Mouse (Mus musculus): ENCODE data around the gene Gtf2h1. TPM values are rescaled to one million over a fixed set of nuclear protein-coding genes. Genes with fewer than 3 reads are reported as not detected.
"Not testable (repeated sequence)": the region's sequence is repeated elsewhere in the genome, so short reads cannot be mapped to it uniquely, and the experiment has no call there.

Gtf2h1 gene
- polyA plus RNA-seq, 1 experiment: 32.7 TPM

DNA sequence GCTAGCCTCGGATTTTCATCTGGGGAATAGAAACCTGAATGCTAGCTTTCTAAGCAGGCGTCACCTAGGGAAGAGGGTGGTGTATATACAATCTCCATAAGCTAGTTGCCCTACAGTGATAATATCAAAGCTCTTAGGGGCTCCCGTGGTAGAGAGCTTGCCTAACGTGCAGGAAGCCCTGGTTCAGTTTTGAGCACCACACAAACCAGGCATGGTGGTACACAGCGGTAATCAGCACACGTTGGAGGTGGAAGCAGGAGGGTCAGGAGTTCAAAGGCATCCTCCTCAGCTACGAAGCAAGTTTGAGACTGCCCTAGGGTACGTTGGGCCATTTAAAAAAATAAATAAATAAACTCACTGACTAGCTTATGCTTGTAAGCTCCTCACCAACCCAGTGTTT lies 35.8 kb downstream of the Gtf2h1 start:
- Histone ChIP-seq H3K4me1 (ENCODE audit: control insufficient read depth, insufficient read depth, low read length) (peaks cover 6% of the 10 kb centered on the region), H3K4me3 (ENCODE audit: control insufficient read depth, low read depth, low read length) (no peak overlapping the region), H3K27ac (ENCODE audit: control insufficient read depth, insufficient read depth, low read depth, low read length) (no peak overlapping the region), H3K27me3 (ENCODE audit: control insufficient read depth, insufficient read depth, low read length) (no peaks in the 10 kb centered on the region), H3K36me3 (ENCODE audit: control insufficient read depth, insufficient read depth, low read length) (no peaks in the 10 kb centered on the region)
- TF ChIP-seq POLR2A (IDR thresholded peaks at IDR 0.05; ENCODE audit: control insufficient read depth, low read depth, low read length) (no peak), CTCF (IDR thresholded peaks at IDR 0.05; ENCODE audit: control insufficient read depth, insufficient read depth, insufficient replicate concordance, low read depth, low read length) (no peak)

DNA sequence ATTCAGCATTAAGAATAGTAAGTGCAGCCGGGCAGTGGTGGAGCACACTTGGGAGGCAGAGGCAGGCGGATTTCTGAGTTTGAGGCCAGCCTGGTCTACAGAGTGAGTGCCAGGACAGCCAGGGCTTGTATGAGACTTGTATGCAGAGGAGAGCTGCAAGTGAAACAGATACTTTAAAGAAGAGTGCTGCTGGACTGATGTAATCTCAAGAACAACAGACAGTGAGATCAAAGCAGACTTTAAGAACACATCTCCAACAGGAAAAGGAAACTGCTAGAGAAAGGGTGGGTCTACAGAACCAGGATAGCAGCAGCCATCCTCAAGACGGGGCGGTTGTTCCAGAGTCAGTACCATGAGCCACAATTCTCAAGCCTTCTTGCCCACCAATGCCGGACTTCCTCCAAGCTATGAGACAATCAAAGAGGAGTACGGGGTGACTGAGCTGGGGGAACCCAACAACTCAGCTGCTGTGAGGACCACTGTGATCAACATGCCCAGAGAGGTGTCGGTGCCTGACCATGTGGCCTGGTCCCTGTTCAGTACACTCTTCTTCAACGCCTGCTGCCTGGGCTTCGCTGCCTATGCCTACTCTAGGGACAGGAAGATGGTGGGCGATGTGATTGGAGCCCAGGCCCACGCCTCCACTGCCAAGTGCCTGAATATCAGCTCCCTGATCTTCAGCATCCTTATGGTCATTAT lies 36.4 kb downstream of the Gtf2h1 start:
- not testable (repeated sequence) for H3K27me3 ChIP-seq (ENCODE audit: control insufficient read depth, insufficient read depth, low read length); H3K36me3 ChIP-seq (ENCODE audit: control insufficient read depth, insufficient read depth, low read length); H3K4me3 ChIP-seq (ENCODE audit: control insufficient read depth, low read depth, low read length); H3K4me1 ChIP-seq (ENCODE audit: control insufficient read depth, insufficient read depth, low read length); H3K27ac ChIP-seq (ENCODE audit: control insufficient read depth, insufficient read depth, low read depth, low read length)

DNA sequence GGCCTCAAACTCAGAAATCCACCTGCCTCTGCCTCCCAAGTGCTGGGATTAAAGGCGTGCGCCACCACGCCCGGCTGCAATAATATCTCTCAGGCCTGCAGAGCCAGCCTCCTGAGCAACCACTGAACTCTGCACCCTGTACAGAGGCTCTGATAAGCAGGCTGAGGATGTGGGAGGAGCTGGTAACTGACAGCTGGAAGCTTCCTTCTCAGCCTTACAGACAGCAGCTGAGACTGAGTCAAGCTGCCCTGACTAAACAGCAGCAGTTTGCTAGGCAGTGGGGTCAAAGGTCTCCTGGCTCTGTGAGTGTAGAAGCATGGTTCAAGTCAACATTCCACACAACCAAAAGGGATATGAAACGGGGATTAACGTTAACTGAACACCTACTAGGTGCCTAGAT lies 37.4 kb downstream of the Gtf2h1 start:
- peaks cover 8% of the 10 kb centered on the region for H3K4me1 ChIP-seq (ENCODE audit: control insufficient read depth, insufficient read depth, low read length)
- TF ChIP-seq POLR2A (IDR thresholded peaks at IDR 0.05; ENCODE audit: control insufficient read depth, low read depth, low read length) (no peak), CTCF (IDR thresholded peaks at IDR 0.05; ENCODE audit: control insufficient read depth, insufficient read depth, insufficient replicate concordance, low read depth, low read length) (no peak)
- no peak overlapping the region for H3K27ac ChIP-seq (ENCODE audit: control insufficient read depth, insufficient read depth, low read depth, low read length)
- no peaks in the 10 kb centered on the region for H3K36me3 ChIP-seq (ENCODE audit: control insufficient read depth, insufficient read depth, low read length)
- H3K27me3 ChIP-seq (ENCODE audit: control insufficient read depth, insufficient read depth, low read length): no peaks in the 10 kb centered on the region
- H3K4me3 ChIP-seq (ENCODE audit: control insufficient read depth, low read depth, low read length): no peak overlapping the region

DNA sequence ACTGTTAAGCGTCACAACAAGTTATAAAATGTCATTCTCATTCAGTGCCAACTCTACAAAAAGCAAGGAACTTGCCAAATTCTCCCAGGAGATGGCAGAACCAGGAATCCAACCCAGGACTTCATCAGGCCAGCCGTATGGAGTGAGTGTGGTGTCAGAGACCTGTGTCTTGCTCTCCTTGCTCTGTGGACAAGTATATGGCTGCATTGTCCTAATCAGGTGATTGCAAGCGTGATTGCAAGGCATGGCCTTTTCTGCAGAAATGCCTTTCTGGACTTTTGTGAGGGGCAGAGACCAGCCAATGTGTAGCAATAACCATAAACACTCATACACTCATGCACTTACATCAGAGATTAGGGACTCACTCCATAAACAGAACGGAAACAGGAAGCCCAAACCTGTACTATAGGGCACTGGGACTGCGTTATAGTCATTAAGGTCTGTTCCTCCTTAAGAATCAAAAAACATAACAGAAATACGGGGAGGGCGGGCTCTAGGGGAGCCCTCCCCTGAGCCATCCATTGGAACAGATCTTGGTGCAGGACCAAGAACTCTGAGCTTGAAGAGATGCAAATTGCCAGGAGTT lies 37.9 kb downstream of the Gtf2h1 start:
- Histone ChIP-seq H3K4me1 (ENCODE audit: control insufficient read depth, insufficient read depth, low read length) (peaks cover 9% of the 10 kb centered on the region), H3K4me3 (ENCODE audit: control insufficient read depth, low read depth, low read length) (no peak overlapping the region), H3K36me3 (ENCODE audit: control insufficient read depth, insufficient read depth, low read length) (no peaks in the 10 kb centered on the region), H3K27ac (ENCODE audit: control insufficient read depth, insufficient read depth, low read depth, low read length) (no peak overlapping the region), H3K27me3 (ENCODE audit: control insufficient read depth, insufficient read depth, low read length) (no peaks in the 10 kb centered on the region)
- TF ChIP-seq CTCF (IDR thresholded peaks at IDR 0.05; ENCODE audit: control insufficient read depth, insufficient read depth, insufficient replicate concordance, low read depth, low read length) (no peak), POLR2A (IDR thresholded peaks at IDR 0.05; ENCODE audit: control insufficient read depth, low read depth, low read length) (no peak)

DNA sequence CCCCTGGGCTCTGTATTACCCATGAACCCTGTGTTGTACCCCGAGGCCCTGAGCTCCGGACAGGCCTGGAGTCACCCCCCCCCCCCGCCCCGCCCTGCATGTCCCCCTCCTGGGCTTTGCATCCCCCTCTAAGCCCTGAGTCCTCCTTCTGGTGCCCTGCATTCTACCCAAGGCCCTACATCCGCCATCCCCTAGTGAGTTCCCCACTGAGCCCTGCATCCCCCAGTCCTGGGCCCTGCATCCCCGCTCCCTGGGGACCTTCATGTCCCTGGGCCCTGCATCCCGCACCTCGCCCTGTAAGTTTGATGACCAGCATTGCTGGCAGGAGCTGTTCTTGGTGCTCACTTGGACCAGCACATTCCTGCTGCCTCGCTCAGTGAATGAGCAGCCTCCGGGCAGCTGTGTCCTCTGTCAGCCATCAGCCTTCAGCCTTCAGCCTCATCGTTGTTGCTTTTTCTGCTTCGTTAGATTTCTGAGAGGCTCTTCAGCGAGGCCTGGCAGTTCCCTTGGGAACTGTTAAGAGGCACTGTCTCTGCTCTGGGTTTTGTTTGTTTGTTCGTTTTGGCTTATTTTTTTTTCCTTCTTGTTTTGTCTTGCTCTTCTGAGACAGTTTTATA lies 39.2 kb downstream of the Gtf2h1 start:
- no peak overlapping the region for H3K27ac ChIP-seq (ENCODE audit: control insufficient read depth, insufficient read depth, low read depth, low read length)
- no peaks in the 10 kb centered on the region for H3K36me3 ChIP-seq (ENCODE audit: control insufficient read depth, insufficient read depth, low read length)
- H3K27me3 ChIP-seq (ENCODE audit: control insufficient read depth, insufficient read depth, low read length): no peaks in the 10 kb centered on the region
- H3K4me1 ChIP-seq (ENCODE audit: control insufficient read depth, insufficient read depth, low read length): peaks cover 14% of the 10 kb centered on the region
- TF ChIP-seq POLR2A (IDR thresholded peaks at IDR 0.05; ENCODE audit: control insufficient read depth, low read depth, low read length): no peak
- TF ChIP-seq CTCF (IDR thresholded peaks at IDR 0.05; ENCODE audit: control insufficient read depth, insufficient read depth, insufficient replicate concordance, low read depth, low read length): no peak
- H3K4me3 ChIP-seq (ENCODE audit: control insufficient read depth, low read depth, low read length): no peak overlapping the region

DNA sequence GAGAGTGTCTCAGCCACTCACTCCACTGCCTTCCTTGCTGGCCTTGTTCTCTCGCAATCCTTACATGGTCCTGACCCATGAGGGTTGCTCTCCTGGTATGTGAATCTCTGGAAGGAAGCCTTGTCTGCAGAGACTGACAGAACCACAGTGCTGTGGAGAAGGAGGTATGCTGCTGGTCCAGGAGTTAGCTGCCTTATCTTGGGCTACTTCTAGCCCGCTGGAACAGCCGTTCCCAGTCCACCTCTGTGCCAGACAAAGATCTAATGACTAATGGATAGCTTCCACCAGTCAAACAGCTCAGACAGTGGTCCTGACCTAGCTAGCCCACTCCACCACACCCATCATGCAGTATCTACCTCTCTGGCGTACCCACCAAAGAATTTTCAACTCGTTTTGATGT lies 40.5 kb downstream of the Gtf2h1 start:
- Histone ChIP-seq H3K4me3 (ENCODE audit: control insufficient read depth, low read depth, low read length) (no peak overlapping the region), H3K36me3 (ENCODE audit: control insufficient read depth, insufficient read depth, low read length) (no peaks in the 10 kb centered on the region), H3K27ac (ENCODE audit: control insufficient read depth, insufficient read depth, low read depth, low read length) (no peak overlapping the region), H3K4me1 (ENCODE audit: control insufficient read depth, insufficient read depth, low read length) (peaks cover 13% of the 10 kb centered on the region), H3K27me3 (ENCODE audit: control insufficient read depth, insufficient read depth, low read length) (no peaks in the 10 kb centered on the region)
- TF ChIP-seq POLR2A (IDR thresholded peaks at IDR 0.05; ENCODE audit: control insufficient read depth, low read depth, low read length) (no peak), CTCF (IDR thresholded peaks at IDR 0.05; ENCODE audit: control insufficient read depth, insufficient read depth, insufficient replicate concordance, low read depth, low read length) (no peak)

DNA sequence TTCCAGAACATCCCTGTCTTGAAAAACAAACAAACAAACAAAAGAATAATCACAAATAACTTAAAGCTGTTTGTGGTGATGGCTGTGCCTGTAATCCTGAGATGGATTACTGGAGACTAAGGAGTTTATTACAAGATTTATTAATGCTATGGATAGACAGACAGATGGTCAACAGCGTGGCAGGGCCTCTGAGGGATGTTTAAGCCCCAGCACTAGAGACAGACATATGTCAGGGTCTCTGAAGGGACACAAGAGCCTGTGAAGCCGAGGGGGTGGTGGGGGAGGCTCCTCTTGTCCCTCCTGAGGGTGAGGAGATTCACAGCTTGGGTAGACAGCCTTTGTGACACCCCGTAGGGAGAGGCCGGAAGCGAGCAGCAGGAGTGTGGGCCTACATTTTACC lies 41.2 kb downstream of the Gtf2h1 start:
- Histone ChIP-seq H3K27me3 (ENCODE audit: control insufficient read depth, insufficient read depth, low read length) (no peaks in the 10 kb centered on the region), H3K27ac (ENCODE audit: control insufficient read depth, insufficient read depth, low read depth, low read length) (no peak overlapping the region), H3K4me3 (ENCODE audit: control insufficient read depth, low read depth, low read length) (no peak overlapping the region), H3K4me1 (ENCODE audit: control insufficient read depth, insufficient read depth, low read length) (peaks cover 13% of the 10 kb centered on the region), H3K36me3 (ENCODE audit: control insufficient read depth, insufficient read depth, low read length) (no peaks in the 10 kb centered on the region)
- no peak for TF ChIP-seq CTCF (IDR thresholded peaks at IDR 0.05; ENCODE audit: control insufficient read depth, insufficient read depth, insufficient replicate concordance, low read depth, low read length)
- TF ChIP-seq POLR2A (IDR thresholded peaks at IDR 0.05; ENCODE audit: control insufficient read depth, low read depth, low read length): no peak
